Mouse (Mus musculus): ENCODE measurements around the gene Gm45337.

GRCm38 (mm10) chr7:142181021-142181420 is 36.6 kb upstream of the Gm45337 start:
- TF ChIP-seq CTCF (IDR thresholded peaks at IDR 0.05; ENCODE audit: low read depth, low read length) (no peak), GATA1 (IDR thresholded peaks at IDR 0.05; ENCODE audit: borderline replicate concordance, low read length) (no peak), POLR2AphosphoS5 (IDR thresholded peaks at IDR 0.05; ENCODE audit: insufficient replicate concordance, low read depth, low read length) (no peak), TAL1 (conservative IDR thresholded peaks at IDR 0.05; ENCODE audit: low read depth, low read length) (no peak), GATA2 (IDR thresholded peaks at IDR 0.05; ENCODE audit: borderline replicate concordance, low read depth, low read length) (no peak)
